Mouse (Mus musculus) adrenal gland, postnatal 14 days (tissue): ENCODE results near the gene Ube2m. TPM values are rescaled to one million over a fixed set of nuclear protein-coding genes. Genes with fewer than 3 reads are reported as not detected.
A peak's percentile ranks its signal among the peaks of the same experiment; 100 is the strongest.
"Not testable (repeated sequence)": the region's sequence is repeated elsewhere in the genome, so short reads cannot be mapped to it uniquely, and the experiment has no call there.

ENCODE experiments used
- DNase-seq: peaks from one replicate; pipeline ENCODE4 v3.0.0; 2021; ENCODE audit warnings: mixed read lengths
- long read RNA-seq, 2 experiments: library from polyadenylated mRNA; stranded (forward); transcript quantifications; one replicate each; pipeline ENCODE4 v2.0.0; 2021
- total RNA-seq: library from RNA; stranded (reverse); gene quantifications from 2 replicates; pipeline ENCODE4 v1.2.3, GENCODE M21; 2021

The Ube2m gene
- total RNA-seq = 191 and 201 TPM in 2 replicates
- long read RNA-seq, experiment 1, transcript Ube2m-201 (6 exons, 1,472 nt) = major isoform, 356 of 371 reads
- long read RNA-seq, experiment 1, partial matches to known transcripts = 2 of 371 reads
- long read RNA-seq, experiment 1, other reads (novel, unspliced or antisense) = 6 of 371 reads
- long read RNA-seq, experiment 2, transcript Ube2m-201 (6 exons, 1,472 nt) = major isoform, 305 of 330 reads
- long read RNA-seq, experiment 2, partial matches to known transcripts = 2 of 330 reads
- long read RNA-seq, experiment 2, other reads (novel, unspliced or antisense) = 19 of 330 reads

GRCm38 (mm10) chr7:13037901-13038555 is at the start of gene Ube2m:
TSS of gene Ube2m (minus strand) at chr7:13038275.
- peak; percentile 99 for DNase-seq

GRCm38 (mm10) chr7:13072293-13072692 is 34.2 kb upstream of the Ube2m start:
- DNase-seq = no peak

GRCm38 (mm10) chr7:13063399-13063798 is 25.3 kb upstream of the Ube2m start:
- not testable (repeated sequence) for DNase-seq

GRCm38 (mm10) chr7:13059536-13059935 is 21.5 kb upstream of the Ube2m start:
- no peak for DNase-seq

DNA sequence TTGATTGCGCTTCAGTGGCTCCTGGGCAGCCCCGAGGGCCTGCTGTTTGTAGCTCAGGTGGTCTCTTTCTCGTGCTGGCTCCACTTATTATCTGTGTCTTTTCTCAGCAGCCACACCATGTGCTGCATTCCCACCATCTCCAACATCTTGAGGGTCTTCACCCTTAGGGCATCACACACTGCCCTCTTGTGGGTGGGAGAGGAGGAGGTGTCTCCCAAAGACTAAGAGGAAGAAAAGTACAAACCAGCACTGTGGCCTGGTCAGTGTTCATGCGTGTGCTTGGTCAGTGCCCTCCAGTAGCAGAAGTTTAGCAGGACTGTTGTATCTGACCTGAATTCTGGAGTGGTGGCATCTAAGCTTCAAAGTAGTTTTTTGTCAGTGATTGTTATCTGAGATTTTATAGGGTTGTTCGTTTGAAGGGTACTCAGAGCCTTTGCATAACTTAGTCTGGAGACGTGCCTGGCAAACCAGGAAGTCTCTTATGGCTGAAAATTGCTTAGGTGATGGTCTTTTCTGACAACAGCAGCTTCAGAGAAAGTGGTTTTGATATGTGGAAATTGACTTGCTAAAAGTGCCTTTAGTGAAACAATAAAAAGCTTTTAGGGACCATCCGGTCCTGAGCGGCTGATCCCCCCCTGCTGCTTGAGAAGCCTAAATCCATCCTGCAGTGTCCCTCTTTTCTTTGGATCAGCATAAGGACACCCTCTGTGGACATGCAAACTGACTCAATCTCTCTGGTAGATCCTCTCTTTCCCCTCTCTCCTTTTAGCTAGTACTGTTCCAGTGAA is 19.0 kb upstream of the Ube2m start:
- no peak for DNase-seq

DNA sequence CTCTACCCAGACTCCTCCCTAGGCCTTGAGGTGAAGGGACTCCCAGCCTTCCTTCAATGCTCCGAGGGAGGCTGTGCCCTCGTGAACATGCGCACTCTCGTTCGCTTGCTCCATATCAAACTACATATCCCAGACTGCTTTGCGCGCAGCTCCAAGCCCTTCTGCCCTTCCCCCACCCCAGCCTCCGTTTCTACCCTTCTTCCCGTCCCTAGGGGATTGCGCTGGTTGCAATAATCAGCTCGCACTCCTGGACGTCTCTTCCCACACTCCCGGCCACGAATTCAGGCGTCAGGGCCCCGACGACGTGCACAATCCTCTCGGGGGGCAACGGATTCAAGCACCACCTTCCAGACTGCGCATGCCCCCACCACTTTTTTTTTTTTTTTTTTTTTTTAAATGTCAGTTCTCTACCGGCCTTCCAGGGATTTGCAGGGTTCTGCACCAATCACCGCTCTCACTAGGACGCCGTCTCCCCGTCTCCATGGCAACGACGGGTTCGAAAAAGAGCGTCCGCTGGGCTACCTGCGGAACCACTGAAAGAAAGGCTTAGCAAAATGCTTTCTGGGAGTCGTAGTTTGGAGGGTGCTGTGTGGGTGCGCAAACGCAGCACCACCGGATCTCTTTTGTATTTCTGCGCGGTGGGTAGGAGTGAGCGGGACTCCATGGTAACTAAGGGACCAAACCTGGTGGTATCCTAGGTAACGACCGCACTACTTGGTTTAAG is 16.4 kb upstream of the Ube2m start, which contains the start of gene Mzf1:
Gene Mzf1 (minus strand): TSS at position 478 of the 724 bp plus-strand sequence.
- peak; percentile 95 for DNase-seq

- no peak for DNase-seq
Measured at GRCm38 (mm10) chr7:13053961-13054286, 15.8 kb upstream of the Ube2m start.

- no peak for DNase-seq
Measured at GRCm38 (mm10) chr7:13053501-13053900, 15.4 kb upstream of the Ube2m start.

- no peak for DNase-seq
Measured at GRCm38 (mm10) chr7:13053001-13053400, 14.9 kb upstream of the Ube2m start.

- DNase-seq = peak; percentile 81
Measured at GRCm38 (mm10) chr7:13046084-13046483, 8.0 kb upstream of the Ube2m start.

GRCm38 (mm10) chr7:13044254-13044625 is 6.2 kb upstream of the Ube2m start:
- DNase-seq = no peak

DNA sequence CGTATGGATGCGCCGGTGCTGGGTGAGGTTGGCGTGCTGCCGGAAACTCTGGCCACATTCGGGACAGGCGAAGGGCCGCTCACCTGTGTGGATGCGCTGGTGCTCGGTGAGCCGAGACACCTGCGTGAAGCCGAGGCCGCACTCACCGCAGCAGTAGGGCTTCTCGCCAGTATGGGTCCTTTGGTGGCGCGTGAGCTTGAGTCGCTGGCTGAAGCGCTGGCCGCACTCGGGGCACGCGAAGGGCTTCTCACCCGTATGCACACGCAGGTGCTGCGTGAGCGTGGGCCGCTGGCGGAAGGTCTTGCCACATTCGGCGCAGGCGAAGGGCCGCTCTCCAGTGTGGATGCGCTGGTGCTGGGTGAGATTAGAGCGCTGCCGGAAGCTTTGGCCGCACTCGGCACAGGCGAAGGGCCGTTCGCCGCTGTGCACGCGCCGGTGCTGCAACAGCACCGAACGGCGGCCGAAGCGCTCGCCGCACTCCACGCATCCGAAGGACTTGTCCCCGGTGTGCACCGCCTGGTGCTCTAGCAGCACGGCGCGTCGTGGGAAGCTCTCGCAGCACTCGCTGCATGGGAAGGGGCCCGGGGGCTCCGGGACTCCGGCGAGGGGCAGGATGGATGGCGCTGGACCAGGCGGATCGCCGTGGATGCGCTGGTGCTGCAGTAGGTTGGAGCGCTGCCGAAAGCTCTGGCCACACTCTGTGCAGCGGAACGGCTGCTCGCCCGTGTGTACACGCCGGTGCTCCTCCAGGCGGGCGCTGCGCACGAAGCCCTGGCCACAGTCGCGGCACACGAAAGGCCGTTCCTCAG is 5.6 kb upstream of the Ube2m start:
- DNase-seq = peak; percentile 54

- DNase-seq = no peak
Measured at GRCm38 (mm10) chr7:13043120-13043444, 5.0 kb upstream of the Ube2m start.

DNA sequence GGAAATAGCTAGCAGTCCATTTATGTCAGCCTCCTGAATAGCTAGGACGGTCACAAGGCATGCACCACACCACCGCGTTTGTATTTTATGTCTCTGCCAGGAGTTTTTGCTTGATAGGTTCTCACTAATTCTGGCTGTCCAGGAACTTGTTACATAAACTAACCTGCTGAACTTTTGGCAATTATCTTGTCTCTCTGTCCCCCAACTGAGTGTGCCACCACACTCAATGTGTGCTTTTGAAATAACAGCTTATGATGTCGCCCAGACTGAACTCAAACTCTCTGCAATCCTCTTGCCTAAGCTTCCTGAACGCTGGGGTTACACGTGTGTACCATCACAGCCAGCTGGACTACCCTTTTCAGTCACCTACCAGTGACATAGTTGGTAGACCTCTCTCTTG is 4.4 kb upstream of the Ube2m start:
- DNase-seq = no peak

DNA sequence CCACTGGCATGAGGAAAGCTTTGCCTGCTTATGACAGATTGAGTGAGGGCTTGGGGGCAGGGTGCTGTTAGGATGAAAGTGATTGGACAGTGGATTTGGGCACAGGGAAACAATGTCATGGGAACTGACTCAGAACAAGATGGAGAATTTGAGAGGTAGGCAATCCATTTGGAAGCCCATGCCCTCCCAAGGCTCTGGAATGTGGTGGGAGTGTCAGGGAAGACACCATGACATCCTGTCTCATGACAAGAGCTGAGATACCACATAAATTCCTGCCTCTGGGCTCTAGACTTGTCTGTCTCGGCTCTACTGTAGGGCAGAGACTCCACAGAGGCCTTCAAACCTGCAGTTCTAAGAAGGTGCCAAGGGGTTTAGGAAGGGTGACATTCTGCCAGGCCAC is 3.2 kb upstream of the Ube2m start:
- no peak for DNase-seq

DNA sequence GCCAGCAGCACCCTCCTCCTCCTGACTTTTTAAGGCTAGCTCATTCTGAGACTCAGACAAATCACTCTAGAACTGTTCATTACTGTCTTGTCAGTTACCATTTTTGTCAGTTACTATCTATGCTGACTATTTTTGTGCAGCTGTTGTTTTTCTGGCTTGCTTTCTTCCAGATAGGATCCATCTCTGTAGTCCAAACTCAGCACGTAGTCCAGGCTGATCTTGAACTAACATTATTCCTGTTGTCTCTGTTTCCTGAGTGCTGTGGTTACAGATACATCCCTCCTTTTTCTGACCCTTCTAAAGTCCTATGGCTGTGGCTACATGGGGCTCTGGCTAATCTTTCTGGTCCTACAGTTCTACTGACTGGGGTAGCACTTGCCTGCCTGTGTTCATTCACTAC is 1.1 kb upstream of the Ube2m start:
- no peak for DNase-seq

DNA sequence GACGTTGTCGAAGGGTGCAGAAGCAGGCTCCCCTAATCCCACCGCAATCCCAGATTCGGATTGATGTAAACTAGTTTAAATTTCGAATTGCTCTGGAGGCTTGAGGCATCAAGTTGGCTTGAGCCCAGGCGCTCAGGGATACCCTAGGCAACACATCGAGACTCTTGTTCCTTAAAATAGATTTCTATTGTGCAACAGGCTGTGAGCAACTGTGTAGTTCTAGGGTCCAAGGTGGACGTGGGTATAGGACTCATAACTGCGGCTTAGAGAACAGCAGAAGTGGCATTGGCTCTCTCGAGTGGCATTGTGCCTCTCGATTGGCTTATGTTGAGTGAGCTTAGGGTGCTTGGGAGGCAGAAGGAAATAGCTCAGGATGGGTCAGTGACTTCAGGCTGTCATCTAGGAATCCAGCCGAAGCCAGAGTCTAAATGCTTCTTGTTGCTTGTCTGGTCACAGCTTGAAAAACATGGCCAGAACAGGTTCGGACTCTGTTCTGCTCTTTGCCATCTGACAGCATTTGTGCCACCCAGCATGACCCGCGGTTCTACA is 620 bp upstream of the Ube2m start:
- no peak for DNase-seq

DNA sequence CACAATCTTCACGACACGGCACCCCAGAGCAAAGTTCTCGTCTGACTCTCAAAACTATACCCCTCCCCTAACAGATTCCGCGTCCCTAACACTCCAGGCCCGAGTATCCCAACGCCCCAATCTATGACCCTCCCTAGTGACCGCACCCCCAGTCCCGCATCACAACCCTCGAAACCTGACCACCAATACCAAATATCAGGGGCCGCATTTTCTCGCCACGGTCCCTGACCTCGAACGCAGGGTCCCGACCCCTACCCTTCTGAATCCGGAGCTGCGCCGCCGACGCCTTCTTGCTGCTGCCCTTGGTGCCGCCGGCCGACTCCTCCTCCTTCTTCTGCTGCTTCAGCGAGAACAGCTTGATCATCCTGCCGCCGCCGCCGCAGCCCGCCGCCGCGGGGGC is 709 bp downstream of the Ube2m start:
- DNase-seq = no peak

DNA sequence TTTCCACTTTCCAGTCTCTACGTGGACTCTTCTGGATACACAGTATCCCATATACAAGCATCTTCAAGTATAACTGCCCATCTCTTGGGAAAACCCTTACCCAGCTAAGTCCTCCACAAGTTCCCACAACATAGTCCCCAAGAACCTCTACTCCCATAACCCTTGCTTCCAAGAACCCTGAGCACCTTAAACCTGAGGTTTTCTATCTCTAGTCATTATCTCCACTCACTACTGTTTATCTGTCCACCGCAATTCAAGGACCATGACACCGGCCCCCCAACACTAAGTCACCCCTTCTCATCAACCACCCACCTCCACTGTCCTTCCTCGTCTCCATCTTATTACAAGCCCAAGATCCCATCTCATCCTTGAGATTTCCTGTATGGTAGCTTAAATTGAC is 1.3 kb downstream of the Ube2m start:
- no peak for DNase-seq

DNA sequence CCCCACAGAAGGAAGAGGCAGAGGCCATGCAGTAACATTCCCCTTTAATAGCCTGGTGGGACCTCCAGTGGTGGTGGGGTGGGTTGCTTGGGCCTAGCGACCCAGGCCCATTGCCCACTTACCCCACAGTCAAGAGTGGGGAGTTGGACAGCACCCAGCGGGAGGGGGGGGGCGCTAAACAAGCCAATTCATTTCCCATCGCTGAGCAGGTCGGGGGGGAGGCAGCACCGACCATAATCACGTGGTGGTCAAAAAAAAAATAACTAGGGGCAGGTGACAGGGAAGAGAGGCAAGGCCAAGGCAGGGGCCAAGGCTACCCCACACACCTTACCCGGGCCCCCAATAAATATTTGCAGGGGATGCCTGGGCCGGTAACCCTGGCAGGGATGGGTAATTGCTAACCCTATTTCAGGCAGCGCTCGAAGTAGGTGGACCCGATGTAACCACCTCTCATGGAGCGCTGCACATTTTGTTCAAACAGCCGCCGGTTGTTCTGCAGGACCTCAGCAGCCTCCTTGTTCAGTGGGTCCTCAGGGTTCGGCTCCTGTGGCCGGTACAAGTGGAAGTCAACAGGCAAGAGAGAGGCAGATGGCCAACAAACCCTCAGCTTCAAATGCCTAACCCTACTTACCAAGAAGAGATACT is 2.7 kb downstream of the Ube2m start:
- no peak for DNase-seq
